Mouse (Mus musculus) adrenal gland, postnatal 36 days (tissue): ENCODE data around the gene Tcte2. TPM values are rescaled to one million over a fixed set of nuclear protein-coding genes. Genes with fewer than 3 reads are reported as not detected.

ENCODE experiments used
- DNase-seq, 2 experiments: peaks; one replicate each; pipeline ENCODE4 v3.0.0; 2021; ENCODE audit warnings: mixed read lengths in 1 of 2
- total RNA-seq, 2 experiments: library from RNA; stranded (reverse); gene quantifications; 2 replicates each; pipeline ENCODE4 v1.2.3; 2021

Tcte2 gene
- total RNA-seq, 2 experiments from 2014 or later, result 3.0 to 5.5 TPM

DNA sequence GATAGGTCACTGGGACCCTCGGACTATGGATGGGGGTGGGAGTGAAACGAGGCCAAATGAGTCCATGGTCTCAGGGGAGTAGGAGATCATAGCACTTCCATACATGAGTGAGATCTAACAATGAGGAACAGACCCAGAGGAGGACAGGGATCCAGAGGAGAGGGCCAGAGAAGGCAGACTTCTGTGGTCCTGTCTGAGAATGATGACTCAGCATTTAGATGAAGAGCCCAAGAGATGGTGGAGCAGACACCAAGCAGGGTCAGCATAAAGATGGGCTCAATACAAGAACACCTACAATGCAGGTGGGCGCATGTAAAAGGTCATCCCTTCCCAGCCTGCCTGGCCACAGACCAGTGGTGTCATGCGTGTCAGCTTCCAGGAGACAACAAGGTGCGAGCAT, 41.4 kb downstream of the Tcte2 start:
- DNase-seq, result no peak

DNA sequence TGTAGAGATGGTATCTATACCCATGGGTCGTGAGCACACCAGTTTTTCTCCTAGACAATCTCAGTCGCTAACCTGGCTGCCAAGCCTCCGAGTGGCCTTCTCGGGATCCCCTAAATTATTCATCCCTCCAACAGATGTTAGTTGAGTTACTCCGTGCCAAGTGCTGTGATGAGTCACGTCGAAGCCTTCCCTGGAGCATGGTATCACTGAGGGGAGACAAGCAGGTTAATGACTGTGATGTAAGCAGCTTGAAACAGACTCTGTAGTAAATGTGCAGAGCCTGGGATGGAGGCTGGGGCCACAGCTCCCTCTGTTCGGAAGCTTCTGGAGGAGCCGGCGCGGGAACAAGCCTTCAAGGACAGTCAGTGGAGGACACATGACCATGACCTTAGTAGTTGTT, 44.2 kb downstream of the Tcte2 start:
- DNase-seq, result peak; percentile 82 to 83

DNA sequence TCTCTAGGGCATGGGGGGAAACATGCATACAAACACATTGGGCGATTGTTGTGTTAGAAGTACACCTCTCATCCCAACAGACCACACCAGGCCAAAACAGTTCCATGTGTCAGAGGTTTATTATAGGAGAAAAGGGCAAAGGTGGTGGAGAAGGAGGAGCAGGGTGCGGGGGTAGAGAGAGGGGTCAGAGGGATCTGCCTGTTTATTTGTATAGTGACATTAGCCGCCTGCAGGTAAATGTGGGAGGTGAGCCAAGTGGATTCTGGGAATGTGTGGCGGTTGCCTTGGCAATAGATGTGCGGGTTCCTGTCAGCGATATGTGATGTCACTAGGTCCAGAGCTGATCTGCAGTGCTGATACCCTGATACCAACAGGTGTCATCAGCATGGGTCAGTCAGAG, 45.3 kb downstream of the Tcte2 start:
- no peak for DNase-seq

DNA sequence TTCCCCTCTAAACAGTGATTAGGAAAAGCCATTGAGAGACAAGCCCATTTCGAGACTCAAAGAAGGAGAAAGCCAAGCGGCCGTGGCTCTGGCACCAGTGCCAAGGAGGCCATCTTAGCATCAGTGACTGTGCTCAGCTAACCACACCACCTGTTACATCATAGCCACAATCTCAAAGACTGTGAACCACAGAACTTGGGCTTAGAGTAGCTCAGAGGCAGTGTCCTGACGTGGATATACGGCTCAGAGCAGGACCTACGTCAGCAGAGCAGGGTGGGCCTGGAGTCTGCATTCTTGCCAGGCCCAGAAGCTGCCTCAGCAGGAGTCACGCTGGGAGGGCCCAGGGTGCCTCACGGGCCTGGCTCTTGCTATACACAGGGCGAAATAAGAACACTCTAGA, 46.1 kb downstream of the Tcte2 start:
- no peak for DNase-seq

DNA sequence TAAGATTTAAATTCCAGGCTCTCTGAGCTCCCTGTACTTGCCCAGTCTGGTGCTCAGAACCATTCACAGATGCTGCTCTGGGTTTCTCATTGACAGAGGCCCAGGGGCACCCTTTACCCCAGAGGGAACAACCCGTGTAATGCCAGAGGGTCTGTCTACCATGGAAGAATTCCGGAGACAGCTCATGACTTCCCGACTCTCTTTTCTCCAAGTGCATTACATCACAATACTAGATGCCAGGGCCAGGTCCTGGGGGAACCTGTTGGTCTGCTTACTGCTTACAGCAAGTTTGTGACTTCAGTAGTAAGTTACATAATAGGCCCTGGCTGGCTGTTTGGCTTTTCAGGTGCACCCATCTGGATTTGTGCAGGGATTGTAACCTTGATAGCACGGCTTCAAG, 47.0 kb downstream of the Tcte2 start:
- DNase-seq, result peak in 1 of 2 experiments; percentile 27

DNA sequence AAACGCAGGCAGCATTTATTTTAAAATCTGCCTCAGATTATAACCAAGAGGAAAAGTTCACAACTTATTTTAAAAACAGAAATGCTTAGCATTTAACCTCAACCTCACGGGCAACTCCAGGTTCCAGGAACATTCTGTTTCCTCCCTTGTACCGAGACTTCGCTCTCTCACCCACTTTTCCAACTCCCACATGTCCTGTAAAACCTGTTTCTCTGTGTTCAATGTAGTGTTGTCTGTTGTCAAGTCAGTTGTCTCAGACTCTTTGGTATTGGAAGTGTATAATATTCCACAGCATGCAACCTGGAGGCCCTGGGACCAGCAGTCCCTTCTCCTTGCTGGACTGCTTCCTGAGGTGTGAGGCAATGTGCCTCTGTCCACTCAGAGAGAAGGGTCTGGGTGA, 47.5 kb downstream of the Tcte2 start:
- no peak for DNase-seq

DNA sequence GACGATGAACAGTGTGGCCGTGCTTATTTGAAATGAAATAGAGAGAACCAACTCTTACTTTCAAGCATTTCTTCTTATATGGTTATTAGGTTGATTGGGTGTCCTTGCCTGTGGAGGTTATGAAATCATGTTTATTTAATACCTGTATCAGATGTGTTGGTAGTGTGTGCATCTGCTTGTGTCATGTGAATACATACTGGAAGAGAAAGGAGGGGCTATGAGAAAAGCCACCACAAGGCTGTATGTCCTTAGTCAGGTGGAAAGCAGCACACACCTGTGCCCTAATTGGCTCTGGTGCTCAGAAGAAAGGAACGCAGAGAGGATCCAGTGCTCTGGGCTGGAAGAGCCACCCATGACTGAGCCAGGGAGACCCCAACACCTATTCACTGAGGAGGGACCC, 49.1 kb downstream of the Tcte2 start:
- no peak for DNase-seq

DNA sequence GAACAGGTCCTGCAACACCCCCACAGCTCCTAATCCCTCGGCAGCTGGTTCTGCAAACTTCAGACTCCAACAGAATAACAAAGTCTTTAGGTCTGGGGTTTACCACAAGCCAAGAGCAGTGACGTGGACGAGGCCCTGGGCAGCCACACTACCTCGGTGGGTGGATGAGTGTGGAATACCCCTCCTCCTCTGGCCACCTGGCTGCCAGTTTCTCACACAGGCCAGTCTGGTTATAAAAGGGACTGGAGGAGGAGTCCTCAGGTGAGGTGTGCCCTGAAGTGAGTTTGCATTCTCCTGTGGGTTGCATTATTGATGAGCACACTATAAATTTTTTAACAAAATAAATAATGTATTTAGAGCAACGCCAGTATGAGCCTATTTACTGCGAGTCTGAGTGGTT, 49.5 kb downstream of the Tcte2 start:
- DNase-seq, result no peak

DNA sequence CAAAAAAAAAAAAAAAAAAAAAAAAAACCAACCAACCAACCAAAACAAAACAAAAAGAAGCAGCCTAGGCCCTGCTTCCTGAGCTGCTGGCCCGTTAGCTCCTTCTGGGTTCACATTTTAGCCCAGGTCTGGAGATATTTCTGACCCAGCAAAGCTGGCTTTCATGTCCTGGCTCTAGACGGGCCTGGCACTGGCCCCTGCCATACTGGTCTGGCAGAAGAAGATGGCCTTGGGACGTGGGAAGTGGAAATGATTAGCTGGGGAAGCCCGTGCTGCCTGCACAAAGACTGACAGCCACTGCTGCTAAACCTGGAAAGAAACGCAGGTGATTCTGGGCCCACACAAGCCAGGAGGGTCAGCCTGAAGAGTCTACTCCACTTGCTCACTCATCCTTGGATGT, 50.5 kb downstream of the Tcte2 start:
- peak; percentile 64 to 75 for DNase-seq

DNA sequence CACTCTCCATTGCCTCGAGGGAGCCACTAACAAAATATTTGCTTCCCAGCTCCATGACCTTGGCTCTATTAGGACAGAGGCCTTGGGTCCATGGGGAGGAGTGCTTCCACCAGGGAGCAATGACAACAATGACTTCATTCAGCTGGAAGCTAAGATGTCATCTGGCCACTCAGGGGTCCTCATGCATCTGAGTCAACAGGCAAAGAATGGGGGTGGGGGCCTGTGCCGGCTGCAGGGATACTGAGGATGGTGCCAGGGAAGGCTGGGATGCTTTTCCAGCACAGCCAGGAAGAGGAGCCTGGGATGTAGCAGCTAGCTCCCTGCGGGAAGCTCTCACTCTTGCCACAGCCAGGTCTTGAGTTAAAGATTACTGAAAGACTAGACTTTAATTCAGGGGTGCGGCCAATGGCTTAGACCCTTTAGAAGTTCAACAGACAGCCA, 56.1 kb downstream of the Tcte2 start:
- DNase-seq, result peak; percentile 63 to 68

DNA sequence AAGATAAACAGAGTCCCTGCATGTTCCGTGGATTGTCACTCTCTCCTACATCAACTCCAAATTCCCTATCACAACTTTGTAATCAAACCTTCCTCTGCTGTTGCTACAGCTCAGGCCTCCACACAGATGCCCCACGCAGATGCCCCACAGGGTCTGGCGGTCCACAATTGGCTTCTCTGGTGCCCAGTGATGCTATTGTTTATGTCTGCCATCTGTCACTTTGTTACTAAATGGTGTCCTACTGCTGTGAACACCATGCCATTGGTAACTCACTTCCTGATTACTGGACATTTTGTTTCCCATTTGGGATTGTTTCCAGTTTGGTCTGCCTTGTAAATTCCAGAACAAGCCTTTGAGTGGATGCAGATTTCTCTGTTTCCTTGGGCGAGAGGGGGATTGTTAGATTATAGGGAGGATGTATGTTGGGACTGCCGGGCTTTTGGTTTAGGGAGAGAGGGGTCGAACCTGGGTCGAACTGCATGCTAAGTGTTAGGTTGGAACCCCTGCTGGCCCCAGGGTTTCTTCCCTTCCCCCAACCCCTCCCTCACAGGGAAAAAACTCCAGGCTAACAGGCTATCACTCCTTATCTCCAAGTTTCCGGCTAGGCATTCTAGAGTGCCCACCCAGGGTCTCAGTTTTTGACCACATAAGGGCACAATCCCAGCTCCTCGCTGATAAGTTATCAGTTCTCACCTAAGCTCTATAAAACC, 57.9 kb downstream of the Tcte2 start:
- no peak for DNase-seq

DNA sequence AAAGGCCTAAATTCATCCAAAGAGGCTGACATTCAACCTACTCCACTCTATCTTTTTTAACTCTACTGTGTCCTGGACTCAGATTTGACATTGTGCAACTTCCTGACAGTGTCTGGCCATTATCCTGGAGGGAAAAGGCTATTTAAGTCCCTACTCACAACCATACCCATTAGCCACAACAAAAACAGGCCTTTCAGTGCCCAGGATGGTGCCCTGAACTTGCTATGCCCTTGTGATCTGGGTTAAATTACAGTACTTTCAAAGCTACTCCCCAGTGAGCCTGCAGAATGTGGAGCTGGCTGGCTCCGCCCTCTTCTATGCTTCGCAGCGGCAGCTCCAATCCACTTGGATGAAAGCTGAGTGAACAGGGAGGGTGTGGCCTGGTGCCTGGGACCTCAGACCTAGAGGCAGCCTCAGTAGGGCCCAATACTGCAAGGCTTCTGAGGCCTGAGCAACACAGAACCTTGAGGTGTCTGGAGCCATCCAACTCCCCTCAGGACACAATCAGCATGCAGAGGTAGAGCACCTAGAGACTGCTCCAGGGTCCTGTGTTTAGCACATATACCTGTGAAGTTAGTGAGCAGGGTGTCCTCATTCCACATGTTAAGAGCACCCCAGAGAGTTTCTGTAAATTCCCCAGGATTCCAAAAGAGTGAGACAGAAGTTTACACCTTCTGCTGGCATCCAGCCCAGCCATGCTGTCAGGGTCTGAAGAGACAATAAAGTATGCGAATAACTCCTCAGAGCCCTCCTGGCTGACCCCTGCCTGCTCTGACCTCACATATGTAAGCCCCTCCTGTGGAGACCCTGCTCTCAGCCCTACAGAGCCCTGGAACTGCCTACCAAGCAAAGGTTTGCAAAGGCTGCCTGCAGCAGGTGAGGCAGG, 61.3 kb downstream of the Tcte2 start:
- peak; percentile 57 to 72 for DNase-seq

DNA sequence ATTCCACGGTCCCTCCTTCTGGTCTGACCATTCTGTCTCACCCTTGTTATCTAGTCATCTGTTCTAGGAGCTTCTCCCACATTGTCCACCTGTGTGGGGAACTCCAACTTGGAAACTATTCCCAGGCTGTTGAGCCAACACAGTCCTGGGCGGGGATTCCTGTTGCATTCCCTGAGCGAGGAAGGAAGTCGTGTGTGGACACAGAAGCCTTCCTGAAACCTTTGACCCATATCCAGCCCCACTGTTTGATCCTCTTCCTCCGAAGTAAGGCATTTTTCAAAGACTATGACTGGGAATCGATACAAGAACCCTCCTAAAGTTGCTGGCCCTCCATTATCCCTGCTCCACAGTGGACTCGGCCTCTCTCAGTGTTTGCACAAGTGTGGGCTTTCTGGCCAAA, 61.9 kb downstream of the Tcte2 start:
- DNase-seq, result peak; percentile 38 to 48

DNA sequence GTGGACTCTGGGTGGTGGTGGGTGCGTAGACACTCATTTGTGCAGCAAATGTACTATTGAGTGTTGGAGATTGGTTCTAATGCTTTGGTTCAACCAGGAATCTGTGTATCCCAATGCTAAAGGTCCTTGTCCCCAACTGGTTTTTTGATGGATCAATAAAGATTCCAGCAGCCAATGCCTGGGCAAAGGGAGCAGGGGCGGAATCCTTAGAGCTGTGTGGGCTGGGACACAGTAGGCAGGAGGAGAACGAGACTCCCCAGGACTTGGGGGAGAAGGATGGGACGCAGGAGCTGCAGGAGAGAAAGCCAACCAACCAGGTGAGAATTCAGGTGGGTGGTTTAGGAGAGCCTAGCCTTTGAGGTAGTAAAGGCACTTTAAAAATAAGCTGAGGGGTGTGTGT, 63.4 kb downstream of the Tcte2 start:
- DNase-seq, result no peak

DNA sequence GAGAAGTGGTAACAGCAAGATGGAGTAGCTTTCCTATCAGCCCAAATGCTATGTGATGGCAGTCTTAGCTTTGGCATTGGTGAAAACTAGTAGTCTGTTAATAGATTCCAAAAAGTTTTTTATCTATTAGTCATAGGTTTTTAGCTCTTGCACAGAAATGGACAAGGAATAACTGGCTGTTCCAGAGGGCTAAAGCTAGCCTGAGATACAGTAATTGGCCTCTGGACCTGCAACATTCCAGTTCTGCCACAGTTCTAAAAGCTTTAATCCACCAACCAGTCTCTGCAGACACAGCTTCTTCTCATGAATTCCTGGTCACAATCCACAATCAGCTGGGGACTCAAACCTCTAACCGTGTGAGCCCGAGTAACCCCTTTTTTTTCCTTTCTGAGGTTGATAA, 64.0 kb downstream of the Tcte2 start:
- DNase-seq, result no peak

DNA sequence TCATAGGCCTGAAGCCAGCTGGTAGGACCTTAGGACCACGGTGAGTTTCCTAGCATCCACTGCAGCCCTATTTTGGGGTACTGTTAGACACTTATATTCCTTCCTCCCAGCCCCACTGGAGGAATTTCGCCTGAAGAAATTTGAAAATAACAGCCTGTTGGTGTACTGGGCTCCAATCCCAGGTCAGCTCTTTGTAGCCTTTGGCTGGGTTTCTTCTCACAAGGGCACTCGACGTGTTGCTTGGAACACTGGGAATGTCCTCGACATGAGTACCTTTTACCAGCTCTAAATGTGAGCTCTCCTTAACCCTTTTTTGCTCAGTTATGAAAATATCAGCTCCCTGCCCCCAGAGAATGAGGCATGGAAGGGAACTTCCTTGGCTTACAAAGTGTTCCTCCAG, 65.7 kb downstream of the Tcte2 start:
- DNase-seq, result no peak

DNA sequence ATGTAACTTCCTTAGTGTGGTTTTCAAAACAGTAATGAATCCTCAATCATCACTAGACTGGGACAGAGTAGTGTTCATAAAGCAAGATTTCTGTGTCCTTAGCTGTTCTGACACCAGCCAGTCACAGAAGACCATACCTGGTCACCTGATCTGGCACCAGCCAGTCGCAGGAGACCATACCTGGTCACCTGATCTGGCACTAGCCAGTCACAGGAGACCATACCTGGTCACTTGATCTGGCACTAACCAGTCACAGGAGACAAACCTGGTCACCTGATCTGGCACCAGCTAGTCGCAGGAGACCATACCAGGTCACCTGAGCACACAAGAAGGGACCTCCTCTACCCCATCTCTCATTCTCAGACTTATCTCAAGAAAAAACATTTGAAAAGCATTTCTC, 66.4 kb downstream of the Tcte2 start:
- no peak for DNase-seq

DNA sequence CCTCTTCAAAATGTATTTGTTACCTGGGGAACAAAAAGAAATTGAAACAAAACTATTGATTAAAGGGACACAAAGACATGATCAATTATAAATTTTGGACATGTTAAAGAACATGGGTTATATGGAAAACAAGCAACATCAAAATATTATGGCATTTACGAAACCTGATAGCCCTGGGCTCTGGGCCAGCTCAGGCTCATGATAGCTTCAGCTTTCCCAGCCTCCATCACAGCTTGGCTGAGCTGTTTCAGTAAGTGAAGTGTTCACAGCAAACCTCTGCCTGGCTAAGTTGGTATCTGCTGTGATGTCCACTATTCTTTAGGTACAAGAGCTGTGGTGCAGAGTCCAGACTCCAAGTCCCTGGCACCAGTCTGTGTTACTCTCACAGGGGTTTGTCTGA, 67.4 kb downstream of the Tcte2 start:
- no peak for DNase-seq

DNA sequence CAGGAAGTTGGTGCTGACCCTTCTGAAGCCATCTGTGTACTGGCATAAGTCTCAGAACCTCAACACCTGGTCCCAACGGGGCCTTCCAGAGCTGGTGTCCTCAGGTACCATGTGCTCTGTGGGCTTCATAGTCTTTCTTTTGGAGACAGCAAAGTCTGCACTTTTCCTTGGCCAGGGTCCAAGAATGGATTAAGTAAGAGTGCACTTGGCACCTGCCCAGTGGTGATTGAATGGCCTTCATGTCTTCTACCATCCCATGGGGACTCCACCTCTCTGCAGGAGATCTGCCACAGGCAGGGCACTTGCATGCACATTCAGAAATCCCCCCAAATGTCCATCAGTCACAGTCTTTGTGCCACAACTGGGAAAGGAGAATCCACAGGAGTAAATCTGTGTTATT, 74.0 kb downstream of the Tcte2 start:
- peak; percentile 48 to 60 for DNase-seq

DNA sequence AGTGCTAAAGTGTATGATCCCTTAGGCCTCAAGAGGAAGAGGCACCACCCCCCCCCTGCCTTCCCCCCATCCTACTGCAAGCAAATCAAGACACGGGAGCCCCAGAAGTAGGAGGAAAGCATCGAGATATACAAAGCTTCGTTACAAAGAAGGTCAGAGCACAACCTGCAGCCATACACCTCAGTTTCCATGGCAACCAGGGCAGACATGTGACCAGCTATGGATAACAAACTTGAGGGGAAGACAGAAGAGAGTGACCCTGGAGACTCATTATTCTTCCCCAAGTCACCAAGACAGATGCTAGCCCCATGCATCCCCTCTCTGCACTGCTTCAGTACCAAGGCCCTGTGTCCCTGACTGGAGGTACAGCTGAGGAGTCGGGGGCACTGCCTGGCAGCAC, 74.5 kb downstream of the Tcte2 start:
- DNase-seq, result no peak

DNA sequence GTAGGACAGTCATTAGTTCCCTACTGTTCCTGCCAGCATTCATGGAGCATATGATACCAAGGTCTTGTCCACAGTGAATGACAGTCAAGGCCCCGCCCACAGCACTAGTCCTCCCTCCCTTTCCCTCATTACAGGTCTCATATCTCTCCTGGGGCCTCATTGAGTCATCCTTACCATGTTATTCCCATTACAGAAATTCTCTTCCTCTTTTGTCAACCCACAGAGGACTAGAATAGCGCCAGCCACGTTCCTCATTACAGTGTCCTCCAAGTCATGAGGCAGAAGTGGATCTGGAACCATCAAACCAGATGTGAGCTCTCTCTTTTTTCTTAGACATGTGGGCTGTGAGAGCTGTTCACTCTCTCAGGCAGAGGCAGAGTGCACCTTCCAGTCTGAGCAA, 76.0 kb downstream of the Tcte2 start:
- DNase-seq, result no peak

DNA sequence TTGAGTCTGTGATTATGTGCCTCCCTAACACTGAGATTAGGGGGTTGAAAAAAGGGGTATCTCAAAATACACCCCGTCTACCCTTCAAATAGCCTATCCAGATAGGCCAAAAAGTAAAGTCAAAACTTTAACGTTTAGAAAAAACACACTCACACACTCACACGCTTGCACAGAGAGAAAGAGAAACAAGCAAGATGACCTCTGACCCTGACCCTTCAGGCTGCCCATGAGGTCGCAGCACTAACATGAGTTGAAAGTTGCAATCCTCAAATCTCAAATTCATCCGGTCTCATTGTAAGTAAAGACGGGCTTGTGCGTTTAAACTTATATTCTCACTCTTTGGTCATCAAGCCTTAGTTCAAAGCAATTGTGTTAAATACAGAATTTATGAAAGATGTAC, 77.4 kb downstream of the Tcte2 start:
- no peak for DNase-seq

DNA sequence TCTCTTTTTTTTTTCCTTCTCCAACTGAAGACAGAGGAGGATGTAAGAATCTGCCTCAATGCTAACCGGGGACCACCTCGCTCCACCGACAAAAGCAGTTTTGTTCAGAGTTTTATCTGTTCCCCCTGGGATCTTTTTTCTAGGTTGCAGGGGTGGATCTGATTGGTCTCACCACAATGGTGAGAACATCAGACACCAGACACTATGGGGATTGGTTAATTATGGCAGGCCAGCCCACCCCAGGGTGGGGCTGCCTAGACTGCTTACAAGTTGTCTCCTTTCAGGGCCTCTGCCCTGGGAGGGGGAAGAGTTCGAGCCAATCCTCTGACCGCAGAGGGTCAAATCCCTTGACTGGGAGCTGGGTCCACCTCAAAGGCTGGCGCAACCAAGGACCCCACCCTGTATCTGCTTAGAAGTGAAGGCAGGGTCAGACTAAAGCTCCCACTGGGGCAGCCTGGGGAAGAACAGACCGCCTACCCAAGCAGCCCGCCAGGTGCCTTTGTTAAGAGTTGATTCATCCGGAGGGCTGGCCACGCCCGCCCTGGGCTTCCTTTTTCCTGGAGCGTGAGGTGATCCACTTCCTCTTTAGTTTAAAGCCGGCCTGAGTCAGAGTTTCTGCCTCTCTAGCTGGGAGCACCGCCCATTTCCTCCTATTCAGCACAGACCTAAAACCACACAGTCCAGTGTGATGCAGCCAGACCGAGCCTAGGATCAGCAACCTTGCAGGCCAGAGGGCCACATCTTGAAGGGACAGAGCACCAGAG, 78.0 kb downstream of the Tcte2 start:
- DNase-seq, result peak; percentile 63 to 73
